Mouse (Mus musculus) cerebellum, adult 2 months (tissue): ENCODE data around the gene Slc6a5.
A peak's percentile ranks its signal among the peaks of the same experiment; 100 is the strongest.

Source experiments
- CTCF ChIP-seq: fragments of 200-500 bp; IDR thresholded peaks from 2 replicates; pipeline ENCODE4 v1.5.1; 2011; ENCODE audit warnings: low read depth, mild to moderate bottlenecking, control low read depth, low read length, moderate library complexity, borderline replicate concordance; ENCODE audit not compliant: insufficient read depth
- POLR2A ChIP-seq: fragments of 200-500 bp; IDR thresholded peaks from 2 replicates; pipeline ENCODE4 v1.6.1; 2011; ENCODE audit warnings: low read length, control low read depth, borderline replicate concordance; ENCODE audit not compliant: insufficient read depth

DNA sequence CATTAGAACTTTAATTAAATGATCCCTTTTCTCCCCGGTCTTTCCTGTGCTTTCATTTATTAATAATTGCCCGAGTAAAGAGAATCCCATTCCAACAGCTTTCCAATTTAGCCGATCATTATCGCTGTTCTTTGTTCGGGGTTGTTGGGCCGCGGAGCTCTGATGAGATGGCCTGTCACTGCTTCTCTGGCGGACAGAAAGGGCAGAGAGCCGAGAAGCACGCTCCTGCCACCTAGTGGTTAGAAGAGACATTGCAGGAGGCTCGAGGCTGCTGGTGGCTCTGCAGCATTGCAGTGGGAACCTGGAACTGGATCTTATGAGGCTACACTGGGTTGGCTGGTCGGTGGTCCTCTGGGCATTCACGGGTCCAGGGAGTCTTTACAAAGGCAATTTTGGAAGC lies 13.4 kb downstream of the Slc6a5 start:
- TF ChIP-seq CTCF: peak; percentile 98
- no peak for TF ChIP-seq POLR2A
